Mouse (Mus musculus) heart, embryonic 10.5 days (tissue): ENCODE measurements around the gene Mars. TPM values are rescaled to one million over a fixed set of nuclear protein-coding genes. Genes with fewer than 3 reads are reported as not detected.

Experiments used
- DNase-seq: peaks from one replicate; pipeline ENCODE4 v3.0.0-alpha.2; 2017; ENCODE audit warnings: low spot score
- H3K27ac ChIP-seq: fragments of 300-500 bp; sonication (generic); 2 replicates; pipeline ENCODE4 v1.5.1; 2016; ENCODE audit warnings: mild to moderate bottlenecking
- H3K27me3 ChIP-seq: fragments of 300-500 bp; sonication (generic); 2 replicates; pipeline ENCODE4 v1.6.1; 2016; ENCODE audit warnings: mild to moderate bottlenecking; ENCODE audit not compliant: poor library complexity, insufficient read depth, severe bottlenecking
- H3K36me3 ChIP-seq: fragments of 300-500 bp; sonication (generic); 2 replicates; pipeline ENCODE4 v1.6.1; 2016; ENCODE audit warnings: mild to moderate bottlenecking, moderate library complexity
- H3K4me1 ChIP-seq: fragments of 300-500 bp; sonication (generic); 2 replicates; pipeline ENCODE4 v1.6.1; 2016; ENCODE audit warnings: mild to moderate bottlenecking
- H3K4me3 ChIP-seq: fragments of 300-500 bp; sonication (generic); 2 replicates; pipeline ENCODE4 v1.5.1; 2016; ENCODE audit warnings: mild to moderate bottlenecking, moderate library complexity
- H3K9me3 ChIP-seq: fragments of 300-500 bp; sonication (generic); 2 replicates; pipeline ENCODE4 v1.6.1; 2016; ENCODE audit warnings: mild to moderate bottlenecking, moderate library complexity
- WGBS: fragments of 180-500 bp; shearing (Covaris S2); methylation state at CpG from one replicate; pipeline ENCODE4 v1.1.7; 2016; 5-methylcytosine and 5-hydroxymethylcytosine counted together
- polyA plus RNA-seq: library from polyadenylated mRNA; unstranded; fragments of >200 nt; fragmentation: Nextera tagmentation; extraction: Ambion mirVana; gene quantifications from 2 replicates; pipeline ENCODE4 v1.2.1, GENCODE M21; 2016

Mars gene
- polyA plus RNA-seq, 1 experiment from 2014 or later, result 140 TPM

DNA sequence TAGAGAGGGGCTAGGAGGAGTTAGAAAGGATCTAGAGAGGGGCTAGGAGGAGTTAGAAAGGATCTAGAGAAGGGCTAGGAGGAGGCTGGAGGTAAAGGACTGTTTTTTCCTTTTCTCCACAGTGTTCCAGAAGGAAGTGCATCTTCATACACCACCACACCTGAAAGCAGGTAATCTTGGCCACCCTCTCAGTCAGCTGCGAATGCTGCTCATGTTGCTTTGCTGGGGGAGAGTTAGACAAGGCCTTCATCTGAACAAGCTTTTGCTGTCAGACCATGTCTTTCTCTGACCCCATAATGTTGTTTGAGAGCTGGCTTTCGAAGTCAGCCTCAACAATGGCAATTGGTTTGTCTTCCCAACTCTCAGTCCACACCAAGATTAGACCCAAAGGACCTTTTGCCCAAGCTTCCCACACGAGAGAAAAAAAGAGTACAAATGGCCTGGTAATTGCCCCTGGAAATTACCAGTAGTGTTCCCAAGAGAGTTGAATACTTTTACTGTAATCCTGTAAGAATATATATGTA lies 17.9 kb downstream of the Mars start:
- H3K4me1 ChIP-seq, result peaks cover 53% of the 10 kb centered on the region
- H3K36me3 ChIP-seq, result peaks cover 56% of the 10 kb centered on the region
- H3K9me3 ChIP-seq, result no peaks in the 10 kb centered on the region
- 0 out of 2 replicates have a peak overlapping the region, but pooled peaks have one; percentile 22 for H3K4me3 ChIP-seq
- DNase-seq, result no peak
- H3K27me3 ChIP-seq, result no peaks in the 10 kb centered on the region
- WGBS, result 85% methylated on average over 3 of the region's 3 CpGs
- 0 out of 2 replicates have a peak overlapping the region, but pooled peaks have one; percentile 36 for H3K27ac ChIP-seq

DNA sequence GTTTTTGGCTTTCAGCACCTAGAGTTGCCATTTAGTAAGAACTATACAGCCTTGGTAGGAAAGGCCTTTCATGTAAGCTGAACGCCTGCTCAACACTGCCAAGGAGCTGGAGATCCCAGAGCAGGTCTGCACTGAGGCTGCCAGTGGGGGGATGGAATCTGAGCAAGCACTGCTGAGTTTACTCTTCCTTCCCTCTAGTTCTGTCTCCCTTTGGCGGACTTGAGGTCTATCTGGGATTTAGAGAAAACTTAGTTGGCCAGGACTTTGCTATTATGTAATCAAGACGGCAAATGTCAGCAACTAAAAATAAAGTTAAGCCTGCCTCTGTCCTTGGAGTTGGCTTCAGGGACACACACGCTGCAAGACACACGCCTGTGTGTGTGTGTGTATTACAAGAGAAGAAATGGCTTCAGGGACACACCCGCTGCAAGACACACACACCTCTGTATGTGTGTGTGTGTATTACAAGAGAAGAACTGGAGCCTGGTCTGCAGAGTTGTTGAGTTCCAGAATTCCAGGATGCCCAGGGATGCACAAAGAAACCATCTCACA lies 18.5 kb downstream of the Mars start:
- DNase-seq, result no peak
- H3K4me3 ChIP-seq, result peak overlapping the region; percentile 22; the same call in 1 of the 2 replicates
- WGBS, result 72% methylated on average over 6 of the region's 6 CpGs
- H3K27me3 ChIP-seq, result no peaks in the 10 kb centered on the region
- no peaks in the 10 kb centered on the region for H3K9me3 ChIP-seq
- peaks cover 53% of the 10 kb centered on the region for H3K36me3 ChIP-seq
- H3K4me1 ChIP-seq, result peaks cover 55% of the 10 kb centered on the region
- 0 out of 2 replicates have a peak overlapping the region, but pooled peaks have one; percentile 36 for H3K27ac ChIP-seq

DNA sequence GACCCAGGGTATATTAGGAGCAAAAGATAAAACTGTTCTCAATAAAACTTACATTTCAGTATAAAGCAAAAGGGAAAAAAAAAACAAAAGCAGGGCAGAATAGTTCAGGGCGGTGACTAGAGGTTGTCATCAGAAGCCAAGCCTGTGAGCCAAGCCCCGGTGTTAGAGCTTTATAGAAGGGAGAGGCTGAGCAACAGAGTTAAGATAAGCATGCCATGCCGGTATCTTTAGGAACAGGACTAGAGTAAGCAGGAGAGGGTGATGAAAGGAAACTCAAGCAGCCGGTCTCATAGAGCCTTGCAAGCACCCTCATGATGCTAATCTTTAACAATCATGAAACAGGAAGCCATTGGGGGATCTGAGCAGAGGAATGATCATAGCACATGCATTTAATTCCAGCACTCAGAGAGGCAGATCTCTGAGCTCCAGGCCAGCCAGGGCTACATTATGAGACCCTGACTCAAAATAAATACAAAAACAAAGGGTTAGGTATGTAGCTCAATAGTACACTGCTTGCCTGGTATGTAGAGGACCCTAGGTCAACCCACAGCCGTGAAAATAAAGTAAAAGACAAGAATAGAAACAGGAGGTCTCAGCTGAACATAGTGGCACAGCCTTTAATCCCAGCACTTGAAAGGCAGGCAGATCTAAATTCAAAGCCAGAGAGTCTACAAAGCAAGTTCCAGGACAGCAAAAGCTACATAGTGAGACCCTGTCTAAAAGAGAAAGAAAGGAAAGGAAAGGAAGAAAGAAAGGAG lies 19.5 kb downstream of the Mars start:
- WGBS, result 10% methylated on average over 5 of the region's 5 CpGs
- H3K36me3 ChIP-seq, result peaks cover 48% of the 10 kb centered on the region
- peak overlapping the region; percentile 75 for H3K4me3 ChIP-seq
- DNase-seq, result peak; percentile 86
- H3K9me3 ChIP-seq, result no peaks in the 10 kb centered on the region
- no peaks in the 10 kb centered on the region for H3K27me3 ChIP-seq
- H3K4me1 ChIP-seq, result peaks cover 58% of the 10 kb centered on the region
- peak overlapping the region; percentile 98 for H3K27ac ChIP-seq

DNA sequence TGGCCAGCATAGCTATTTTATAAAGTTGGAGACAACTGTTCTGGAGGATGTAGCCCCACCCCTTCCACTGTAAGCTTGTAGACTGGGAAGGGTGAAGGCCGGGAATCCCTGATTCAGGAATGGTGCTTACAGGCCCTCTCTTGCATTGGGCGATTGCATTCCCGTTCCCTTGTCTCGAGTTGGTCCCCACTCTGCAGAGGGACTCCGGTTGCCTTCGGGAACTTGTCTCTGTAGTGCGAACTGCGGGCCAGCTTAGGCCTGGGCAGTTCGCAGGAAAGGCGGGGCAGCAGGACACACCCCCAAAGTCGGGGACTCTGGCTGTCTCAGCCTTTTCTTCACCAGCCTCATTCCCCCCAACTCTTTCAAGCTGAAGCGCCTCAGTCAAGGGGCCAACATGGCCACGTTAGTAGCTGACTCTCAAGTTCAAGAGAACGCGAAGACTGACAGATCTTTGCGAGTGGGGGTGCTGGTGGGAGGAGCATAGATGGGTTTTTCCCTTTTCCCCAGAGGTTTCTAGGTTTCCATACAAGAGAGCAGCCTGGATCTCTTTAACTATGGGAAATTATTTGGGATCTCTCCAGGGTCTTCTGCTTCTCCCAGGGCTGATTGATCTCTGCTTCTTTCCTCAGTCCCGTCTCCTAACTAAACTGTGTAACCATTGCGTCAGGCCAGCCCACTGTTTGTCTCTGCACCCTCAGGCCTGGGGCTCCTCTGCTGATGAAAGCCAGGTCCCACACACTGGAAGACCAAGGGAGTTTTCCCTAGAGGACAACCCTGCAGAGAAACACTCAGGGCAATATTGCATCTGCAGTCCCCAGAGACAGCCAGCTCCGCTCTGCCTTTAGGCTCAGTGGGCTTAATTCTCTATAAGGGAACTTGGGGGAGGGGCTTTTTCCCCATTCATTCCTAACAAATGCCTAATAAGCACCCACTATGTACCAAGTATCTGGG lies 20.4 kb downstream of the Mars start:
- H3K36me3 ChIP-seq, result peaks cover 48% of the 10 kb centered on the region
- H3K4me1 ChIP-seq, result peaks cover 58% of the 10 kb centered on the region

DNA sequence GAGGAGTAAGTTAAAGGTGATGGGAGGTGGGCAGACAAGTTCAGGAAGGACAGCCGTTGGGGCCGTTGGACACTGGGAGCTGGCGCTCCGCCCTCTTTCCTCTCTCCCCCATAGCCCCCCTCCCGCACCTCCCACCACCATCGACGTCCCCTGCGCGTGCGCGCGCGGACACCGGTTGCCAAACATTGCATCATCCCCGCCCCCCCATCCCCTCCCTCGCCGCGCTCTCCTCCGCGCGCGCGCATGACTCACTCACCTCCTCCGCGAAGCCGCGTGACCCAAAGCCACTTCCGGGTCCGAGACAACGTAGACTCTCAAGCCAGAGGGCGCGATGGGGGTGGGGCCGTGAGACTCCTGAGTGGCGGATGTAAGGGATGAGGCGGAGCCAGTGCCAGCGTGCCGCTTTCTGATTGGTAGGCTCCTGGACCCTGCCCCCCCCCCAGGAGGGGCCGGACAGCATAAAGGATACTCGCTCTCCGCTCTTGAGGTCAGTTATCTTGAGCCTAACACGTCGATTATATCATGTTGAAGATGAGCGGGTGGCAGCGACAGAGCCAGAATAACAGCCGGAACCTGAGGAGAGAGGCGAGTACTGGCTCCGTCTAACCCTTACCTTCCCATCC lies 21.2 kb downstream of the Mars start:
- H3K27ac ChIP-seq, result peak overlapping the region; percentile 98
- H3K4me1 ChIP-seq, result peaks cover 59% of the 10 kb centered on the region
- WGBS, result under 1% methylated on average over 35 of the region's 47 CpGs
- H3K4me3 ChIP-seq, result peak overlapping the region; percentile 75
- peaks cover 48% of the 10 kb centered on the region for H3K36me3 ChIP-seq
- DNase-seq, result peak; percentile 100
- H3K27me3 ChIP-seq, result no peaks in the 10 kb centered on the region
- no peaks in the 10 kb centered on the region for H3K9me3 ChIP-seq

More for the DNA sequence above, 20.4 kb downstream of the Mars start:
- peak; percentile 88 for DNase-seq
- Histone ChIP-seq H3K27me3 (no peaks in the 10 kb centered on the region), H3K4me3 (peak overlapping the region; percentile 75), H3K9me3 (no peaks in the 10 kb centered on the region), H3K27ac (peak overlapping the region; percentile 98)
- WGBS, result 2% methylated on average over 19 of the region's 19 CpGs

DNA sequence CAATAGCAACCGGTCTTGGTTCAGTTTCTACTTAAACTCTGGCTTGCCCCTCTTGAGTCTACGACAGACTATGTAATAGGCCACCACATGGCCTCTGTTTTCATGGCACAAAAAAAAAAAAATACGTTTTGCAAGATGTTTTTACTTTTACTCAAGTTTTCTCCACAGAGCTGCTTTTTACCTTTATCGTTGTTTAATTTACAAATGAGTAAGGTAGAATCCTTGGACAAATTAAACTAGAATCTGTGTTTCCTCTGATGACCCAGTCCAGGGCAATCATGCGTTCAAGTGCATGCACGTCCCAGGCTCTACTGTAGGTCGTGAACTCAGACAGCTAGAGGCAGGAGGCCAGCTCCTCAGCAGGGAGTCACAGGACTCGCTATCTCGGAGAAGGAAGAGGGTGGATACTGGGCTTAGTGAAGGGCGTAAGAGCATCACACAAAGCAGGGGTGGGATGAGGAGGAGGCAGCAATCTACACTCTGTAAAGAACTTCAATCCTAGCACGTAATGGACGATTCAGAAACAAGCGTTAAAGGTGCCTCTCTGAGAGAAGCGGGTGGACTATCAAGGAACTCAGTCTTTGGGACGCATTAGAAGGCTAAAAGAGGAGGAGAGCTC lies 21.9 kb downstream of the Mars start:
- Histone ChIP-seq H3K4me1 (peaks cover 66% of the 10 kb centered on the region), H3K36me3 (peaks cover 48% of the 10 kb centered on the region)

DNA sequence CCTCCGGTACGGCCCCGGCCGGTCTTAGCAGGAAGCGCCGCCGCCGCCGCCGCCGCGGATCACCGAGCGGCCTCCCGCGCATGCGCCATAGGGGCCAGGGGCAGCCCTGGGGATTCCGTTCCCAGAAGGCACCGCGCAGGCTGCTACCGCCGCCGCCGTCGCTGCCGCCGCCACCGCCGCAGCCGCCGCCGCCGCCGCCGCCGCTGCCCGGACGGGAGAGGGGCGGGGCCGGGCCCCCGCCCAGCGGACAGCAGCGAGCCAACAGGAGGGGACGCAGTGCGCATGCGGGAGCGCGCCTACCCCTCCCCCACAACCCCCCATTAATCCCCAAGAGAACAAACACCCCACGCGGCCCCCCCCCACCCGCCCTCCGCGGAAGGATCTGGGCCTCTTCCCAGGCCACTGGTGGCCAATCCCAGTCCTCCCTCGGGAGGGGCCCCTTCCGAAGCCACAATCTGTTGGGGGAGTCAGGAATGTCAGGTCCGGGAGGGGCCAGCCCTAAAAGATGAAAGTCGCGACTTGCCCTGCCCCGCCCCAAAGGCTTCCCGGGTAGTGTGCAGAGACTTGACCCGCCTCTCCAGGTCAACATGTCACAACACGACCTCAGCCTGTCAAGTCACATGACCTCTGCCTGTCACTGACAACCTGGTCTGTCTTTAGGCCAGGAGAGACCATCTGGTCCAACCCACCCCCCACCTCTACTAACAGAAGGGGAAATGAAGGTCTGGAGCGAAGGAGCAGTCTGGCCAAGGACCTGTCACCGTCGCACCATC lies 22.6 kb downstream of the Mars start, which contains the start of gene Mbd6:
TSS of gene Mbd6 (minus strand) at position 219 of the 773 bp plus-strand sequence.
- peak within 1 kb of the TSS; percentile 75 for H3K4me3 ChIP-seq
- peaks cover 66% of the 10 kb centered on the region for H3K4me1 ChIP-seq
- peak; percentile 97 for DNase-seq
- WGBS, result under 1% methylated on average over 38 of the region's 65 CpGs
- no peaks in the 10 kb centered on the region for H3K9me3 ChIP-seq
- peaks cover 48% of the 10 kb centered on the region for H3K36me3 ChIP-seq
- H3K27me3 ChIP-seq, result no peaks in the 10 kb centered on the region
- H3K27ac ChIP-seq, result peak within 1 kb of the TSS; percentile 98

More for the DNA sequence above, 21.9 kb downstream of the Mars start:
- H3K9me3 ChIP-seq, result no peaks in the 10 kb centered on the region
- H3K4me3 ChIP-seq, result peak overlapping the region; percentile 75
- 2% methylated on average over 15 of the region's 15 CpGs for WGBS
- no peaks in the 10 kb centered on the region for H3K27me3 ChIP-seq
- peak overlapping the region; percentile 98 for H3K27ac ChIP-seq
- DNase-seq, result peak; percentile 84

DNA sequence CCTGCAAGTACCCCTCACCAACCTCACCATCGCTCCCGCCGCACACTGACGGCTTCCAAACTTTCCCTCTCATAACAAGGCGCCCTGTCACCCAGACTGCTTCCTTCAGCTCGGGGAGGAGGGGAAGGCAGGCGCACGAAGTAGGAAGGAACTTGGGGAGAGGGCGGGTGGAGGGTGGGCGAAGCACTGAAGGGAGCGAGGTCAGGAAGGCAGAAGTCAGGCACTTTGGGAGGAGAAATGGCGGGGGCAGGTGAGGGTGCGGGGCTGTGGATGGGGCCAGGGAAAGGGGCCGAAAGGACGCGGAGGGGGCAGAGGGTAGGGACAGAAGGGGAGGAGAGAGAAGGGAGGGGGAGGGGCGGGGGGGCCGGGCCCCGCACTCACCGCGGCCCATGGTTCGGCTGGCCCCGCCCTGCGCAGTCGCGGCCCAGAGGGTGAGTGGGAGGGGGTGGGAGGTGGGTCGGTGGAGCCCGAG lies 23.2 kb downstream of the Mars start:
- Histone ChIP-seq H3K27me3 (no peaks in the 10 kb centered on the region), H3K9me3 (no peaks in the 10 kb centered on the region), H3K27ac (peak overlapping the region; percentile 98), H3K4me1 (peaks cover 61% of the 10 kb centered on the region), H3K4me3 (peak overlapping the region; percentile 75), H3K36me3 (peaks cover 48% of the 10 kb centered on the region)
- WGBS, result under 1% methylated on average over 14 of the region's 28 CpGs
- peak; percentile 94 for DNase-seq

DNA sequence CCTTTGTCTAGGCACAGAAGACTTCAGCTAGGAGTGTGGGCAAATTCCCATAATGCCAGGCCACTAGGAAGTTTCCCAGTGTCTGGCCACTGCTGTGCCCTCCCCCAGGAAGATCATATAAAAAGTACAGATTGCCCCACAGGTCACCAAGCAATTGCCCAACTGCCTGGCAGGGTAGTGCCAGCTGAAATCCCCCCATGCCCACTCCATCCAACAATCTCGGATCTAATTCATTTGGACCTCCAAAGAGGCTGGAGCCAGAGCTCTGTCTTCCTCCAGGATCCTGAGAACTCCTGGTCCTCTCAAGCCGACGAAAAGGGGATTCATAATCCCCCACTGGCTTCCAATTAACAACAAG lies 23.7 kb downstream of the Mars start:
- peaks cover 57% of the 10 kb centered on the region for H3K4me1 ChIP-seq
- WGBS, result 2% methylated on average over 3 of the region's 3 CpGs

DNA sequence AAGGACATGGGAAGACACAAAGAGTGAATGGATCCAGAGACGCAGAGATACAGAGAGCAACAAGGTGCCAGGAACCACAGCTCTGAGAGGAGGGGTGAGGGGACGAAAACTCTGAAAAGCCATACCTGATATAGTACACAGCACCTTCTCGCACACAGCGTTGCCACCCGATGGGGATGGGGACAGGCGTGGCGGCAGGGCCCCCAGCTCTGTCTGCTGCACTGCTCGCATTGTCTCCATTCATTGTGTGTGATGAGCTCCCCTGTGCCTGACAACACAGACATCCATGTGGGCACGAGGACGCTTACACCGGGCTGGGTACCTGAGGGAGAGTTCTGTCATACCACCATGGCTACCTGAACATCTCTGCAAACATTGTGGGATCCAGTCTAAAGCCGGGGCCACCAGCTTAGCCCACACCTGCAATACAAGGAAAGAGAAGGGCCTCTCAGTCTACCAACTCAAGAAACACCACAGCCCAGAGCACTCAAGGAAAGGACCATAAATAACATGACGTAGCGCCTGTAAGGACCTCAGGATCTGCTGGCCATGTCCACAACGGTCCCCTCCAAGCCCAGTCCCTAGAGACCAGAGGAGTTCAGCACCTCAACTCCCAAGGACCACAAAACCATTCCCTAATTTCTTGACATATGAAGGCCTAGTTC lies 24.2 kb downstream of the Mars start:
- Histone ChIP-seq H3K4me3 (peak overlapping the region; percentile 75), H3K9me3 (no peaks in the 10 kb centered on the region), H3K27me3 (no peaks in the 10 kb centered on the region), H3K36me3 (peaks cover 52% of the 10 kb centered on the region), H3K27ac (peak overlapping the region; percentile 98), H3K4me1 (peaks cover 56% of the 10 kb centered on the region)
- WGBS, result 74% methylated on average over 15 of the region's 15 CpGs
- DNase-seq, result no peak

More for the DNA sequence above, 23.7 kb downstream of the Mars start:
- Histone ChIP-seq H3K4me3 (peak overlapping the region; percentile 75), H3K27ac (peak overlapping the region; percentile 98), H3K9me3 (no peaks in the 10 kb centered on the region), H3K27me3 (no peaks in the 10 kb centered on the region), H3K36me3 (peaks cover 49% of the 10 kb centered on the region)
- no peak for DNase-seq

DNA sequence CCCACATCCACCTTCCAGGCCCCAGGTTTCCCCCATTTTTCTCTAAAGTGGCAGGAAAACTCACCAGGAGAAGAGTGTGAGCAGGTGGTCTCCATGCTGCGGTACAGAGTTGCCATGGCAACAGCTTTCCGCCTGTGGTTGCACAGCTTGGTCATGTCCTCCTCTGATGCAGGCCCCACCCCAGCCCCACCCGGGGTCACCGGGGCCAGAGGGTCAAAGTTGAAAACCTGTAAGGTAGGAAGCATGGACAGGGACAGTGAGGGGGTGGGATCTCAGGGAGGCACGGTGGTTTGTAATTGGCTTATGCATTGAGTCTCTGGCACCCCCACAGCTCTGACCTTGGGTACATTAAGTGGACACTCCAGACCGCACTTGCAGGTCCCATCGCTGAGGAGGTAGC lies 24.9 kb downstream of the Mars start:
- H3K27me3 ChIP-seq, result no peaks in the 10 kb centered on the region
- 64% methylated on average over 7 of the region's 7 CpGs for WGBS
- no peak for DNase-seq
- no peaks in the 10 kb centered on the region for H3K9me3 ChIP-seq
- H3K4me3 ChIP-seq, result peak overlapping the region; percentile 75; the same call in 1 of the 2 replicates
- H3K27ac ChIP-seq, result 0 out of 2 replicates have a peak overlapping the region, but pooled peaks have one; percentile 98
- peaks cover 59% of the 10 kb centered on the region for H3K36me3 ChIP-seq
- H3K4me1 ChIP-seq, result peaks cover 50% of the 10 kb centered on the region
